Mouse (Mus musculus) neutrophil, adult 59 days (primary cell): ENCODE data around the gene Agtr2. TPM values are rescaled to one million over a fixed set of nuclear protein-coding genes. Genes with fewer than 3 reads are reported as not detected.

ENCODE experiments used
- total RNA-seq, 2 experiments: library from RNA; stranded (reverse); gene quantifications; 1 replicate in 1 of 2; 2 replicates in 1 of 2; pipeline ENCODE4 v1.2.4; 2023

Agtr2 gene
- total RNA-seq, result not detected

DNA sequence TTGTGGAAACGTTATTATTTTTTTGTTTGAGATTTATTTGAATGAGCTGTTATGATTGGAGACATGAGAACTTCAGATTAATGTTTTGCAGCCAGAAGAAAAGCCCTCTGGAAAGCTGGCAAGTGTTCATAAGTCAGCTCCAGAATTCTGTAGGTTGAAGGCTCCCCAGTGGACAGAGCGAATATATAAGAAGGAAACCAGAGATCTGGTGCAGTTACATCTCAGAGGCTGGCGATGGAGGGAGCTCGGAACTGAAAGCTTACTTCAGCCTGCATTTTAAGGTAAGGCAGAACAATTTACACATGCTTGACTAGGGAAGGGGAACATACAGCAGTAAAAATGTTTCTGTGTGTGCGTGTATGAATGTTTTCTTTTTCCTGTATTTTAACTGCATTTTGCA, at the start of gene Agtr2:
Gene Agtr2 (plus strand): TSS at position 131 of the 400 bp plus-strand sequence.

Other genes starting within 250 kb of the Agtr2 start
- not detected for gene Slc6a14, start 230.4 kb downstream of the Agtr2 start, total RNA-seq